Mouse (Mus musculus) embryo, embryonic 10 days (tissue): ENCODE measurements at regions not wholly inside any gene's neighbourhood (a gene's known extent, or its start where the extent isn't known, plus 50 kb on each side); places are given as distances from the start of the nearest gene placed in this dataset.
"Not testable (repeated sequence)": the region's sequence is repeated elsewhere in the genome, so short reads cannot be mapped to it uniquely, and the experiment has no call there.

Source experiments
- DNase-seq: peaks from one replicate; pipeline ENCODE4 v3.0.0-alpha.2; 2015; ENCODE audit warnings: low spot score

- DNase-seq = not testable (repeated sequence)
Measured at GRCm38 (mm10) chr2:17845447-17846092, 114.3 kb upstream of the Nebl start.

- DNase-seq = peak; percentile 77
Measured at GRCm38 (mm10) chr2:17844662-17845446, 113.6 kb upstream of the Nebl start.

GRCm38 (mm10) chr2:17841963-17842362 lies 110.7 kb upstream of the Nebl start:
- DNase-seq = peak; percentile 62

GRCm38 (mm10) chr2:17841546-17841945 lies 110.3 kb upstream of the Nebl start:
- DNase-seq = no peak

- DNase-seq = no peak
Measured at GRCm38 (mm10) chr2:17840941-17841498, 109.8 kb upstream of the Nebl start.

- no peak for DNase-seq
Measured at GRCm38 (mm10) chr2:17839649-17840048, 108.4 kb upstream of the Nebl start.

GRCm38 (mm10) chr2:17838859-17839581 lies 107.8 kb upstream of the Nebl start:
- peak; percentile 80 for DNase-seq

GRCm38 (mm10) chr2:17838381-17838680 lies 107.1 kb upstream of the Nebl start:
- no peak for DNase-seq

GRCm38 (mm10) chr2:17837541-17838380 lies 106.5 kb upstream of the Nebl start:
- no peak for DNase-seq

GRCm38 (mm10) chr2:17832726-17833125 lies 101.5 kb upstream of the Nebl start:
- no peak for DNase-seq

- no peak for DNase-seq
Measured at GRCm38 (mm10) chr2:17830216-17830615, 99.0 kb upstream of the Nebl start.

GRCm38 (mm10) chr2:17825271-17825670 lies 94.0 kb upstream of the Nebl start:
- no peak for DNase-seq

- DNase-seq = no peak
Measured at GRCm38 (mm10) chr2:17824176-17824575, 92.9 kb upstream of the Nebl start.

GRCm38 (mm10) chr2:17822621-17823006 lies 91.3 kb upstream of the Nebl start:
- no peak for DNase-seq

- no peak for DNase-seq
Measured at GRCm38 (mm10) chr2:17821878-17822620, 90.8 kb upstream of the Nebl start.

- DNase-seq = peak; percentile 70
Measured at GRCm38 (mm10) chr2:17811943-17812670, 80.8 kb upstream of the Nebl start.
